Mouse (Mus musculus) liver, adult 2 months (tissue): ENCODE results near the gene Rps19. TPM values are rescaled to one million over a fixed set of nuclear protein-coding genes. Genes with fewer than 3 reads are reported as not detected.

Experiments used
- DNase-seq: peaks from one replicate; pipeline ENCODE4 v3.0.0-alpha.2; 2011; ENCODE audit warnings: low read depth, low spot score; ENCODE audit errors: extremely low read depth
- H3K27ac ChIP-seq: fragments of 200-500 bp; replicated peaks from 2 replicates; pipeline ENCODE4 v1.5.1; 2012; ENCODE audit warnings: low read depth, mild to moderate bottlenecking, control low read depth, inconsistent platforms, low read length; ENCODE audit not compliant: insufficient read depth
- H3K27me3 ChIP-seq: fragments of 200-500 bp; 2 replicates; pipeline ENCODE4 v1.6.1; 2012; ENCODE audit warnings: mild to moderate bottlenecking, moderate library complexity, low read length, inconsistent platforms; ENCODE audit not compliant: control insufficient read depth, insufficient read depth
- H3K36me3 ChIP-seq: fragments of 200-500 bp; 2 replicates; pipeline ENCODE4 v1.6.1; 2012; ENCODE audit warnings: low read length, inconsistent platforms; ENCODE audit not compliant: control insufficient read depth, insufficient read depth
- H3K4me1 ChIP-seq: fragments of 200-500 bp; 2 replicates; pipeline ENCODE4 v1.6.1; 2011; ENCODE audit warnings: low read length; ENCODE audit not compliant: control insufficient read depth, insufficient read depth
- H3K4me3 ChIP-seq: fragments of 200-500 bp; 2 replicates; pipeline ENCODE4 v1.5.1; 2011; ENCODE audit warnings: low read depth, mild to moderate bottlenecking, control low read depth, low read length, moderate library complexity; ENCODE audit not compliant: insufficient read depth
- H3K79me2 ChIP-seq: fragments of 200-500 bp; 2 replicates; pipeline ENCODE4 v1.6.1; 2012; ENCODE audit warnings: inconsistent platforms, mild to moderate bottlenecking, low read length, moderate library complexity; ENCODE audit not compliant: control insufficient read depth, insufficient read depth
- H3K9ac ChIP-seq: fragments of 200-500 bp; 2 replicates; pipeline ENCODE4 v1.6.1; 2012; ENCODE audit warnings: low read depth, mild to moderate bottlenecking, control low read depth, inconsistent platforms, low read length
- CTCF ChIP-seq: fragments of 200-500 bp; IDR thresholded peaks from 2 replicates; pipeline ENCODE4 v1.5.1; 2011; ENCODE audit warnings: low read depth, low read length, control low read depth
- POLR2A ChIP-seq: fragments of 200-500 bp; IDR thresholded peaks from 2 replicates; pipeline ENCODE4 v1.6.1; 2011; ENCODE audit warnings: low read length, control low read depth; ENCODE audit not compliant: insufficient read depth; ENCODE audit errors: extremely low read depth
- WGBS: fragments of 180-500 bp; shearing (Covaris S2); methylation state at CpG from one replicate; pipeline ENCODE4 v1.1.7; 2018; 5-methylcytosine and 5-hydroxymethylcytosine counted together
- polyA plus RNA-seq: library from polyadenylated mRNA; depleted of rRNA; stranded (reverse); fragments of >200 nt; gene quantifications from 2 replicates; pipeline ENCODE4 v1.2.3, GENCODE M21; 2012
- total RNA-seq: library from RNA; depleted of rRNA; stranded (reverse); fragments of >200 nt; gene quantifications from 2 replicates; pipeline ENCODE4 v1.2.3, GENCODE M21; 2014

Rps19 gene
- total and polyA plus RNA-seq, 2 experiments: 205 to 262 TPM

DNA sequence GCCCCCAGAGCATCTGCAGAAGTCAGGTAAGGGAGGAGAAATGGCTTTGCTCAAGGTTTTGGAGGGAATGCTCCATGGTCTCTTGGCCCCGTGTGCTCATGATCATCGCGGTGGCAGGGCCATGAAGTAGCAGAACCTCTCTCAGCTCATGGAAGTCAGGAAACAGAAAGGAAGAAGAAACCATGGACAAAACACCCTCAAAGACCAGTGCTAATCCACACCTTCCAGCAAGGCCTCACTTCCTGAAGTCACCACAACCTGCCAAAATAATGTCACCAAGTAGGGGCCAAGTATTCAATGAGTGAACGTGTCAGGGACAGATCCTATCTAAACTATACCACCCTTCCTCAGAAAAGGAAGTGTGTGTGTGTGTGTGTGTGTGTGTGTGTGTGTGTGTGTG lies 21.3 kb upstream of the Rps19 start:
- 81% methylated on average over 4 of the region's 4 CpGs for WGBS
- H3K27ac ChIP-seq: no peak overlapping the region
- no peak overlapping the region for H3K4me3 ChIP-seq
- no peaks in the 10 kb centered on the region for H3K4me1 ChIP-seq
- H3K79me2 ChIP-seq: no peaks in the 10 kb centered on the region
- H3K36me3 ChIP-seq: no peaks in the 10 kb centered on the region
- H3K9ac ChIP-seq: no peak overlapping the region
- DNase-seq: no peak
- no peaks in the 10 kb centered on the region for H3K27me3 ChIP-seq
- no peak for TF ChIP-seq POLR2A

DNA sequence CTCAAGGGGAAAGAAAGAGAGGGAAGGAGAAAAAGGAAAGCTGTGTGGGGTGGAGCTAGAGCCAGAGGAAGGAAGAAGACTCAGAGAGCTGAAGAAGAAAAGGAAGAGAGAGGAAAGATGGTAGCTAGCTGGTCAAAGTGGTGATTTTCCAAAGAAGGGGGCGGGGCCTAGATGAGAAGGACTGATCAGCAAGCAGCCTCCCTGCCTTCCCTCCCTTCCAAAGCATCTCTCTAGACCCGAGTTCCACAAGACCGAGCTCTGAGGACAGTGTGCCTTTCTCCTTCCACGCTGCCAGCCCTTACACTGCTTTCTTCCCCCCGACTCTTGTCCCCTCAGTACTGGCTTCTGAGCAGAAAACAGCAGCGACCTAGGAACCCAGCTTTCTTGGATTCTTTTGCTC lies 20.0 kb upstream of the Rps19 start:
- TF ChIP-seq CTCF (no peak), POLR2A (no peak)
- WGBS: 34% methylated on average over 6 of the region's 6 CpGs
- Histone ChIP-seq H3K4me1 (no peaks in the 10 kb centered on the region), H3K36me3 (no peaks in the 10 kb centered on the region), H3K4me3 (no peak overlapping the region), H3K79me2 (no peaks in the 10 kb centered on the region), H3K9ac (no peak overlapping the region), H3K27ac (no peak overlapping the region), H3K27me3 (no peaks in the 10 kb centered on the region)
- DNase-seq: no peak

DNA sequence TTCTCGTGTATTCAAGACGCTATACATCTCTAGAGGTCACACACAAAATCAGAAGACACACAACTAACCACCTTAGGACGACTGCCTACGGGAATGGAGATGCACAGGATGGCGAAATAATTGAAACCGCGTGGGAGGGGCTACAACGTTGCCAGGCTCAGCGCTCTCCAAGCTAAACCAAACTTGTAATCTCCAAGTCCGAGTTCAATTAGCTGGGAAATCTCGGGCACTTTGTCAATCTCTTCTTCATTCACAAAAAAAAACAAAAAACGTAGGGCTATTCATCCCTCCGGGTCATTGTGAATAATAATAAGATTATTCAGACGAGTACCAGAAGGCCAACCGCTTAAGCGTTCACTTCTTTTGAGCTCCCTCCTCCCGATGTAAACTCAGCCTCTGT lies 15.1 kb upstream of the Rps19 start:
- DNase-seq: no peak
- no peak overlapping the region for H3K4me3 ChIP-seq
- TF ChIP-seq POLR2A (no peak), CTCF (no peak)
- no peak overlapping the region for H3K27ac ChIP-seq
- 54% methylated on average over 17 of the region's 17 CpGs for WGBS
- H3K27me3 ChIP-seq: peaks cover 3% of the 10 kb centered on the region; the same call in 1 of the 2 replicates
- no peaks in the 10 kb centered on the region for H3K36me3 ChIP-seq
- no peak overlapping the region for H3K9ac ChIP-seq
- no peaks in the 10 kb centered on the region for H3K79me2 ChIP-seq
- no peaks in the 10 kb centered on the region for H3K4me1 ChIP-seq

DNA sequence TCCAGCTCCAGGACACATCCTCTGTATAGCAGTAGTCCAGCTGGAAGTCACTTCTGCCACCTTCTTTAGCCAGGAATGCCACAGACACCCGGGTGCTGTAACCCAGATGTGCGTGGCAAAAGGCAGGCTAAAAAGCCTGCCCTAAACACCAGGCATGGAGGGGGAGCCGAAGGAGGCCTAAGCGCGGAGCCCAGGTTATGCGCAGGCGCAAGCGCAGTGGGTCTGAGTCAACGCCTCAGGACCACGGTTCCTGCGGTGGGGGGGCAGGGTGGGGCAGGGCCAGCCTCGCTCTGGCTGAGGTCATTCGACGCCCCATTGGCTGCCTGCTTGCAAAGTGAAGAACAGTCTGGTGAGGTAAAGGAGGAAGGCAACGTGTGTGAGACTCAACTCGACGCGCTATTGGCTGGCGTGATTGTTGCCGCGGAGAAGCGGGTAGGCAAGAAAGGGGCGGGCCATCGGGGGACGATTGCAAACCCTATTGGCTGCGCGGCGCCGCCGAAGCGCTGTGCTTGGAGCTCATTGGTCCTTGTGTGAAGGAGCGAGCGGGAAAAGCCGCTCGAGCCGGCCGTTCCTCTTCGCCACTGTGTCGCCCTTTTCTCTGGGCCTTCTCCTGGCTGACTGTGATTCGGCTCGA lies 14.5 kb upstream of the Rps19 start, which contains the start of the genes Lypd4 and Dmrtc2:
TSS of gene Lypd4 (minus strand) at position 410 of the 634 bp plus-strand sequence.
TSS of gene Dmrtc2 (plus strand) at position 526 of the 634 bp plus-strand sequence.
- H3K27me3 ChIP-seq: peaks cover 3% of the 10 kb centered on the region; the same call in 1 of the 2 replicates
- WGBS: 51% methylated on average over 41 of the region's 41 CpGs

DNA sequence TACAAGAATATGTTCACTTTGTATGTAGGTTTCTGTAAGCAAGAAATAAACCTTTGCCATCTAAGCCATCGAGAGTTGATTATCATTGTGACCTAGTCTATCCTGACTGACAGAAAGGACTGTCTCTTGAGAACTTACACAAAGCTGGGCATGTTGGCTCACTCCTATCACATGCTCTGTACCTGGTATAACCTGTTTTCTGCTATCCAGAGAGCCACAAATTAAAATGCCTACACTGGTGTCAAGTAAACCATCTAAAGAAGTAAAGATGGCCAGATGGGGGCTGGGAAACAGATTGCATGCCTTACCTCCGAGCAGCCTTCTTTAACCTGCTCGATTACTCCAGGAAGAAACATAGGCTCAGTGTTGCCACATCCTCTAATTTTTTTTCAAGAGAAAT lies 6.6 kb upstream of the Rps19 start:
- TF ChIP-seq CTCF (no peak), POLR2A (no peak)
- H3K36me3 ChIP-seq: no peaks in the 10 kb centered on the region
- WGBS: 74% methylated on average over 3 of the region's 3 CpGs

More for the DNA sequence above, 14.5 kb upstream of the Rps19 start, which contains the start of the genes Lypd4 and Dmrtc2:
- no peak for TF ChIP-seq CTCF
- TF ChIP-seq POLR2A: no peak
- no peak within 1 kb of the TSS for H3K9ac ChIP-seq
- H3K27ac ChIP-seq: no peak within 1 kb of the TSS
- no peak for DNase-seq
- H3K4me1 ChIP-seq: no peaks in the 10 kb centered on the region
- no peaks in the 10 kb centered on the region for H3K79me2 ChIP-seq
- H3K36me3 ChIP-seq: no peaks in the 10 kb centered on the region
- no peak within 1 kb of the TSS for H3K4me3 ChIP-seq

DNA sequence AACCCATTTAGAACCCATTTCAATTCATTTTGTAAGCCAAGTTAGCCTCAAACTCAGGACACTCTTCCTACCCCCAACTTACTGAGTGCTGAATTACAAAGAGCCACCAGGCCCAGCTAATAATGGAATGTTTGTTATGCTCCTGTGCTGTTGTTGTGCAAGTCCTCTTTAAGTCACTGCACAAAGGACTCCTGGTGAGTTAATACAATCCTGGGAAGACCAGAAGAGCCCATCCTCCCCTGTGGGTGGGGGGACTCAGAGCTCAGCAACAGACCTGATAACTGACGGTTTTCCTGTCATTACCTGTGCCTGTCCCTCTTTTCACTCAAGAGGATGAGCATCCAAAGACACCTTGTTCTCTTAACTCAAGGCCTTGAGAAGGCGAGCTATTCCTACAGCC lies 4.6 kb upstream of the Rps19 start:
- H3K79me2 ChIP-seq: peaks cover 1% of the 10 kb centered on the region; the same call in 1 of the 2 replicates
- no peak for TF ChIP-seq POLR2A
- no peak for TF ChIP-seq CTCF
- H3K9ac ChIP-seq: no peak overlapping the region
- H3K4me1 ChIP-seq: no peaks in the 10 kb centered on the region
- H3K27ac ChIP-seq: no peak overlapping the region
- no peak for DNase-seq
- 81% methylated on average over 2 of the region's 2 CpGs for WGBS
- H3K4me3 ChIP-seq: no peak overlapping the region
- no peaks in the 10 kb centered on the region for H3K27me3 ChIP-seq
- H3K36me3 ChIP-seq: no peaks in the 10 kb centered on the region

More for the DNA sequence above, 6.6 kb upstream of the Rps19 start:
- H3K4me1 ChIP-seq: no peaks in the 10 kb centered on the region
- H3K9ac ChIP-seq: no peak overlapping the region
- no peaks in the 10 kb centered on the region for H3K79me2 ChIP-seq
- no peaks in the 10 kb centered on the region for H3K27me3 ChIP-seq
- no peak overlapping the region for H3K4me3 ChIP-seq
- no peak overlapping the region for H3K27ac ChIP-seq
- DNase-seq: no peak
